Mouse (Mus musculus): ENCODE data around the gene Zbtb37.

The Zbtb37 gene

DNA sequence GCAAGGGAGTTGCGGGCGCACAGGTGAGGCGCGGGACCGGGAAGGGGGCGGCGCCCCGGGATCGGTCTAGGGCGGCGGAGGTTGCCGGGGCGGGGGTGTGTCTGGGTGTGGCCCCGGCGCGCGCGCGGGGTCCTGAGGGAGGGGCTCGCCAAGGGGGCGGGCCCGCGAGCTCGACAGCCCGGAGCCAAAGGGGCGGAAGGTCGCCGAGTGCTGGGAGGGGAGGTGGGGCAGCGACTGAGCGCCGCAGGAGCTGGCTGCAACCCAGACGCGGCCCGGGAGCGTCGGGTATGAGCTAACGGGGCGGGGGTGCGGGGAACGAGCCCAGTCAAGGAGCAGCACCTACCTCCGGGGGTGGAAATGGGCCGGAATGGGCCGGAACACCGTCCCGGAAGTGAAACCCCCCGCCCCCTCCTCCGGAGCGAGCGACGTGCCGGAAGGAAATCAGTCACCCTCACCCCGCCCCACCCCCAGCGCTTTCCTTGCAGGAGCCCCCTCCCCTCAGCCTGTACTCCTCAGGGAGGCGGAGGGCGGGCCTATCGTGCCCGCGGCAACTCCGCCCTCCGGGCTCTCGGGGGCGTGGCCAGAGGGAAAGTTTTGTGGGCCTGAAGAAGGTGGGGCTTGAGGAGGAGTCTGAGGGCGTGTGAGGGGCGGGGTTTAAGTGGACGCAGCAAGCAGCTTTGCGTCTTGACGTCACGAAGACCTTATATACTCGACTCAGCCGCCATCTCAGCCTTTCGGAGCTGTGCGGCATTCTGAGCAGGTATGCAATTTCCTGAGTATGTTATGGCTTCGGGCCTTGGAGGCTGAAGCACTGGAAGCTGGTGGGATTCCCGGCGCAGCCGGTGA lies at the start of gene Zbtb37:
TSS of gene Zbtb37 (minus strand) at position 415 of the 846 bp plus-strand sequence.
- DNase-seq (ENCODE audit: low spot score), result peak; percentile 97

DNA sequence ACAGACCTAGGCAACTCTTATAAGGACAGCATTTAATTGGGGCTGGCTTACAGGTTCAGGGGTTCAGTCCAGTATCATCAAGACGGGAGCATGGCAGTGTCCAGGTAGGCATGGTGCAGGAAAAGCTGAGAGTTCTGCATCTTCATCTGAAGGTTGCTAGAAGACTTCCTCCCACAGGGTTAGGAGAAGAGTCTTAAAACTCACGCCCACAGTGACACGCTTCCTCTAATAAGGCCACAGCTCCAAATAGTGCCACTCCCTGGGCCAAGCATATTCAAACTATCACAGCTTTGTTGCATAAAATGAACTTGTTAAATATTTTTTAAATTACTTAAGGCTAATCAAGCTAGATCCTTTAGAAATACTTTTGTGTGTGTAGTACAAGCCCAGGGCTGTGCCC lies 42.6 kb upstream of the Zbtb37 start:
- no peak for DNase-seq (ENCODE audit: low spot score)

- DNase-seq (ENCODE audit: low spot score), result no peak
These were observed 41.6 kb upstream of the Zbtb37 start for GRCm38 (mm10) chr1:161076238-161076637.

DNA sequence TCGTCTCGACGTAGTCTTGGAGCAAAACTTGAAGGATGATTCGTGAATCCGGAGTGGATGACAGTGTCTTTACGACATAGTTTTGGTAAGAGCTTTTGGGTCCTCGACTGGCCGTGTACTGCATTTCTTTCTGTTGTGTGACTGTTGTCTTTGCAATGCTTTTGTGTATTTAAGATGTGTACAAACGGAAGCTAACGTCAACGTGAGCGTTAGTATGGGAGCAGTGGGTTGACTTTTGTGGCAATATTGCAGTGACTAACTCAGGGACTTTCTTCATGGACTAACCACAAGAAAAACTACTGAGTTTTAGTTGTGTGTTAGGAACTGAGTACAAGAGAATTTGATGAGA lies 36.6 kb upstream of the Zbtb37 start:
- no peak for DNase-seq (ENCODE audit: low spot score)

DNA sequence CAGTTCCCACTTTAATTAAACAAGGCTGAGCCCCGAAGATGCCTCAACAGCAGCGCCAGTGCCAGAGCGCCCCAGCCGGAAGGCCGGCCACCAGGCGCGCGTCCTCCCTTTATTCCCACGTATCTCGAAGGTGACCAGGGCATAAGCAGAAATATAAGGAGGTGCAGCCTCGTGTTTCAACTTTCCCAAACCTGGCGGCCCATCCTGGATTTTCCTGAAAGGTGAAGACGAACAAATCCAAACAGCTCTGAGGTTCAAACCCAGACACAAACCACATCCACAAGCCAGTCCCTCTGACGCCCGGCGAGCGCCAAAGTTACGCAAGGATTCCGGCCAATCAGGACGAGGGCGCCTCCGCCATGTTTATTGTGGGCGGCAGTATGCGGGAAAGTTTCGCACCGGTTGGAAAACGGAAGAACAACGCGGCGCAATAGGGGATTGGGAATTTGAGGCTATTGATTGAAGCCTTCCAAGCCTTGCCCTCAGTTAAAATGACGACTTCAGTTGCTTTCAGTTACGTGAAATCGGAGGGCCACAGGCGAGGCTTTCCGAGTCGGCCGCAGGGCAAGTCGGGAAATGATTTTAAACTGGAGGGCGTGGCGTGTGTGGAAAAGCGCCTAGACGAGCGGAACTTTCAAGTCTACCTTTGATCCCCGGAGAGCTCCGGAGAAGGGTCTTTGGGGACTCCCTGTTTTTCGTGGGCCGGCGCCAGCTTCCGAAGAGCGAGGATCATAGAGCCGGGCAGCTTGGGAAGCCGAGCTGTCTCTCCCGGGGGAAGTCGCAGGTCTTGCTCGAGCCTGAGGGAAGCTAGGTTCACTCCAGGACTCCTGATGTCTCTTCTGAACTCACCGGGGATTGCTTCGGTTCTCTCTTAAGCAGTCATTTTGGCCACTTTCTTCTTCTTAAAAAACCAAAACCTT lies 36.0 kb upstream of the Zbtb37 start, which contains the start of the genes Dars2 and Cenpl:
TSS of gene Dars2 (minus strand) at position 307 of the 920 bp plus-strand sequence.
TSS of gene Cenpl (plus strand) at position 362 of the 920 bp plus-strand sequence.
- DNase-seq (ENCODE audit: low spot score), result peak; percentile 97

GRCm38 (mm10) chr1:161063351-161063750 lies 28.7 kb upstream of the Zbtb37 start:
- no peak for DNase-seq (ENCODE audit: low spot score)

GRCm38 (mm10) chr1:161057164-161057563 lies 22.5 kb upstream of the Zbtb37 start:
- DNase-seq (ENCODE audit: low spot score), result no peak

GRCm38 (mm10) chr1:161046972-161047371 lies 12.3 kb upstream of the Zbtb37 start:
- no peak for DNase-seq (ENCODE audit: low spot score)

DNA sequence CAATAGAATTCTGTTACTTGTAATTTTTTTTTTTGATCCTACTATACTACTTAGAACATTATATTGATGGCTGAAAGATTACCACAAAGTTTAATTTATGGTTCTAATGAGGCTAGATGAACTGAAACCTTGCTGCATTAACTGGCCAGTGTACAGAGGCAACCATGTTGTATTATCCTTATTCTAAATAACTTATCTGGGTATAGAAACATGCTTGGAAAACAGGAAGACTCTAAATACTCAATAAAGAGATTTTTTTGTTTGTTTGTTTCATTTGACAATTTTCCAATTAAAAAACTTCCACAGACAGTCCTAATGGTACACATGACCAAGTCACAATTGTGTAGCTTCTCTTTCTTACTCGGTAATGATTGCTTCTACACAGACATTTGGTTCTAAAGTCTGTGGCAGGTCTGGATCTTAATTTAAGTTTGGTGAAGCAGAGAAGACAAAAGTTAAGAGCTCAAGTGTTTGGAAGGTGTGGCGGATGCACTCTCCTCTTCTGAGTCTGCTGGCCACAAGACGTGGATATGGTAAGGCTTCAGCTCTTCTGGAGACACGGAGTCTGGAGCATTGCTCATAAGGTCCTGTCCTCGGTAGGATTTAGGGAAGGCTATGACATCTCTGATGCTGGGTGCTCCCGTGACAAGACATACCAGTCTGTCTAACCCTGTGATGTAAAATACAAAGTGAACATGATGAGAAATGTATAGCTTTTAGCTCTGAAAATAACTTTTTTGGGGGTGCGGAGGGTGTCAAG lies 6.8 kb upstream of the Zbtb37 start:
- DNase-seq (ENCODE audit: low spot score), result no peak

- DNase-seq (ENCODE audit: low spot score), result no peak
These were observed 6.2 kb upstream of the Zbtb37 start for GRCm38 (mm10) chr1:161040855-161041254.

DNA sequence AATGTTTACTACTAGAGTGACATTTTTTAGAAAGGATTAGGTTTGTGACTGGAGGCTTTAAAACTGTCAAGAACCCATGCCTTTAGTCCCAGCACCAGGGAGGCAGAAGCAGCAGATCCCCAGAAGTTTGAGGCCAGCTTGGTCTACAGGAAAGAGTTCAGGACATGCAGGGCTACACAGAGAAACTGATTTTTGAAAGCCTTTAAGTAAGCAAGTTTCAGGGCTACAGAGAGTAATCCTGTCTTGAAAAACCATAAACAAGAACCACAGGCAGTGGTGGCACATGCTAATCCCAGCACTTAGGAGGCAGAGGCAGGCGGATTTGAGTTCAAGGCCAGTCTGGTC lies 5.7 kb upstream of the Zbtb37 start:
- DNase-seq (ENCODE audit: low spot score), result no peak

- DNase-seq (ENCODE audit: low spot score), result no peak
These were observed 5.2 kb upstream of the Zbtb37 start for GRCm38 (mm10) chr1:161039741-161040425.

GRCm38 (mm10) chr1:161038968-161039721 lies 4.5 kb upstream of the Zbtb37 start:
- DNase-seq (ENCODE audit: low spot score), result no peak

GRCm38 (mm10) chr1:161038004-161038403 lies 3.4 kb upstream of the Zbtb37 start:
- no peak for DNase-seq (ENCODE audit: low spot score)

DNA sequence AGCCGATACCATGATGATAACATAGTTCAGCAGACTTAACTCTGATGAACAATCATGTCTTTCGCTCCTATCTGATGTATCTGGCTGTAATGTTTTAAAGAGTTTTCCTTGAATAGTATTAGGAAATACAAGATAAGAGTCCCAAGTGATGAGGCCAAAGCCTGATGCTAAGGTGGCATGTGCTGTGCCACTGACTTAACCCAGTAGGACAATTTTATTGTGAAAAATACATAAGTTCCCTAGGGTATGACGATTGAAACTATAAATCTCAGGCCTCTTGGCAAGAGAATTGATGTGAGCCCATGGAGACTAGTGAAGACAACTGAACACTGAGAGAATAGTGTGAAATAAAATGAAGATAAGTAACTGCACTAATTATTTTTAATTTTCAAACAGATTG lies 3.0 kb upstream of the Zbtb37 start:
- no peak for DNase-seq (ENCODE audit: low spot score)

DNA sequence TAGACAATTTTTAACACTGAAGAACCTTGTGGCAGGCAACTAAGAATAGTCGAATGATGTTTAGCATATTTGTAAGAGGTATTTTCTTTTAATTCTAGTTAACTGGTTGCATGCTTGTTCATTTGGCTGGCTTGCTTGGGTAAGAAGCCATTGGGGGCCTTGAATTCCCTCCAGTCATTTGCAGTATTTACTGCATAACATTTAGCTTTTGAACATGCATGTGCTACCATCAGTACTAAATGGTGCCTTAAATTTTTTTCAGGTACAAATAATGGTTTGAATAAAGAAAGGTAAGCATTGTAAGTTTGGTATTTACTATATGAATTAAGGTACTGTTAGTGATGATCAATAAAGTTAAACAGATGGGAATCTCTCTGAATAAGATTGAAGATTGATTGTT lies 2.4 kb upstream of the Zbtb37 start:
- DNase-seq (ENCODE audit: low spot score), result no peak

- DNase-seq (ENCODE audit: low spot score), result no peak
These were observed 1.8 kb upstream of the Zbtb37 start for GRCm38 (mm10) chr1:161036411-161036841.

GRCm38 (mm10) chr1:161035786-161036404 lies 1.2 kb upstream of the Zbtb37 start:
- DNase-seq (ENCODE audit: low spot score), result peak; percentile 46

DNA sequence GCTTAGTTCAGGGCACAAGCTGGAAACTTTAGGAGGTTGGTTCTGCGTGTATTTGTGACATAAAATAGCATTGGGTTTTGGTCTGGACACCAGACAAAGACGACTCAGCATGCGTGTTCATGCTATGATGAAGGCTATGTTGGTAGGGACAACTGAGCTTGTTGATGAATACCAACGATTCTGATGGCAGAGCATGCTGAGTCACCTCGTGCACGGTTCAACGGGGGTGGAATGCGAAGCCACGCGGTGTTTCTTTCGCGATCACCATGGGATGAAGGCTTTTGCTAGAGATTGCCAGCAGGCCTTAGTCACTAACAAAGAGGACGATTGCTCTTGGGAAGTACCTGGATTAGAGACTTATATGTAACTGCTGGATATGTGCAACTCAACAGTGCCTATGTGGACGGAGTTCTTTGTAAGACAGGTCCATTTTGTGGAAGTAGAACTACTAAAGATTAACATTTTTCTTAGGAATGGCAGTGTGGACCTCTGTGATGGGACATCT lies 684 bp upstream of the Zbtb37 start:
- peak; percentile 64 for DNase-seq (ENCODE audit: low spot score)

GRCm38 (mm10) chr1:161033856-161034434 lies 704 bp downstream of the Zbtb37 start:
- DNase-seq (ENCODE audit: low spot score), result no peak

Measured in MN1 (cell line).